Mouse (Mus musculus): ENCODE measurements around the gene Hist1h2ae. TPM values are rescaled to one million over a fixed set of nuclear protein-coding genes. Genes with fewer than 3 reads are reported as not detected.
"Not testable (repeated sequence)": the region's sequence is repeated elsewhere in the genome, so short reads cannot be mapped to it uniquely, and the experiment has no call there.

Hist1h2ae gene
- total RNA-seq, 2 experiments from 2014 or later = 13.0 to 14.0 TPM

- no peak for DNase-seq (ENCODE audit: low spot score in 2 of 2)
Observed at GRCm38 (mm10) chr13:23584331-23584730, 13.3 kb upstream of the Hist1h2ae start.

GRCm38 (mm10) chr13:23583387-23584068, 12.5 kb upstream of the Hist1h2ae start:
- DNase-seq (ENCODE audit: low spot score in 2 of 2) = no peak

DNA sequence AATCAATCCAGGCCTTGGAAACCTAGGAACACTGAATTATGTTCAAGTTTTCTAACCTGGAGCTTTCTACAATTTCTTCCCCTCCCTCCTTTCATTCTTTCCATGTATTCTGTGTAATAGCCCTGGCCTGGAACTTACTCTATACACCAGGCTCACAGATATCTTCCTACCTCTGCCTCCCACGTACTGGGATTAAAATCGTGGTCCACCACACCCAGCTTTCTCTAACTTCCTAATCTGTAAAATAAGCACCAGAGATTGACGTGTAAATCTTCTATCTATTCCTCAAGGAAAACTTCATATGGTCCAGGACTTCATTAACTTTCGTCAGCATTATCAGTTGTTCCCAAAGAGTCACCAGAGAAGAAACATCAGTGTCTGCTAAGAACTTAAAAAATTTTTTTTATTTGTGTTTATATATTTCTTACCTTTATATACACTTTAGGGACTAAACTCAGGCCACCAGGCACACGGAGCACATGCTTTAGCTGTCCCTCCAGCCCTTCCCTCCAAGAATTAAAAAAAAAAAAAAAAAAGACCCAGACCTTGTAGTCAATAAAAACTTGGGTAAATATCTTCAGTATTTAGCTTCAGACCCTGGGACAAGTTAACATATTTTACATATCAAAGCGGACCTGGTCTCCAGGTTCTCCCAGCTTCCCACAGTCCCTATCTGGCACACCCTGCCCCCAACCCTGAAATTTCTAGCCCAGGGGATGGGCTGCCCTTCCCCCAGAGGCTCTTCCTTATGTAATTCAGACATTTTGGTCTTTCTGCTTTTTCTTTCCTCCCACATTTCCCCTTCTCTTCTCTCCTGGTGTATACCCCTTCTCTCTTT, 11.4 kb upstream of the Hist1h2ae start:
- DNase-seq (ENCODE audit: low spot score in 2 of 2) = no peak

- DNase-seq (ENCODE audit: low spot score in 2 of 2) = peak; percentile 97 to 98
Observed at GRCm38 (mm10) chr13:23581408-23582218, 10.6 kb upstream of the Hist1h2ae start, which contains the start of gene Hist1h4d. Hist1h4d (plus strand) TSS chr13:23581598.

DNA sequence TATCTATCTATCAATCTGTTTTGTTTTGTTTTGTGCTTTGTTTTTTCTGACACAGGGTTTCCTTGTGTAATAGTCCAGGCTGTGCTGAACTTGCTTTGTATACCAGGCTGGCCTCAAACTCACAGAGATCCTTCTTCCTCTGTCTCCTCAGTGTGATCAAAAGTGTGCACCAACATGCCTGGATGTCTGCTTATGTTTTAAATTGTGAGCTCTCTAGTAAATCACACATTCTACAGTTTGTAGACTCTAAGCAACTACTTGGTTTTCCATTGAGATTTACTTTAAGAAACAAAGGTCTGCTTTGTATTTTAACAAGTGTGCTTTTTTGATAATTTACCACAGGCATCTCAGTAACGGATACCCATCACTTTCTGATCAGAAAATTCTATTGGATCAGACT, 6.8 kb upstream of the Hist1h2ae start:
- DNase-seq (ENCODE audit: low spot score in 2 of 2) = no peak

DNA sequence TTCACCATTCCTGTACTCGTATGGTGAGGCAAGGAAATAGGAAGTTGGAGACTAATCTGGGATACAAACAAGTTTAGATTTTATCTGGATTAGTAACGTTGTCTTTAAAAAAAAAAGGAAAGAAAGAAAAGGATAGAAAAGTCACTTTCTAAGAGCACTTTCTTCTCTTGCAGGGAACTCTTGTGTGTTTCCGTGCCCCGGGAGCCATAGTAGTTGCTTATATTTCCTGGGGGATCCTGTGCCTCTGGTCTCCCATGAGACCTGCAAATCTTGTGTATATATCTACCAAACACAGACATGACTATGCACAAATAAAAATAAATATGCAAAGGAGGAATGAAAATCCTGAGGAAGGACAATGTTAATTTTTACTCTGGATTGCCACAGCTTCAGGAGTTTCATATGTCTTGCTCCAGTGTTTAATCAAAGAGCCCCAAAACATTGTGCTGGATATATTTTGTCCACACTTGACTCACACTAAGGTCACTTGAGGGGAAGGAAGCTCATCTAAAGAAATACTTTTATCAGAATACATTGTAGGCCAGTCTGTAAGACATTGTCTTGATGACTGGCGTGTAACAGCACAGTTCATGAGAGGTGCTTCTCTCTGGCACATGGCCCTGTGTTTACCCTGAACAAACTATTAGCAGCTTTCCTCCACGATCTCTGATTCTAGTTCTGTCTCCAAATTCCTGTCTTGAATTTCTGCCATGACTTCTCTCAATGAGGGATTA, 6.1 kb upstream of the Hist1h2ae start:
- DNase-seq (ENCODE audit: low spot score in 2 of 2) = no peak

DNA sequence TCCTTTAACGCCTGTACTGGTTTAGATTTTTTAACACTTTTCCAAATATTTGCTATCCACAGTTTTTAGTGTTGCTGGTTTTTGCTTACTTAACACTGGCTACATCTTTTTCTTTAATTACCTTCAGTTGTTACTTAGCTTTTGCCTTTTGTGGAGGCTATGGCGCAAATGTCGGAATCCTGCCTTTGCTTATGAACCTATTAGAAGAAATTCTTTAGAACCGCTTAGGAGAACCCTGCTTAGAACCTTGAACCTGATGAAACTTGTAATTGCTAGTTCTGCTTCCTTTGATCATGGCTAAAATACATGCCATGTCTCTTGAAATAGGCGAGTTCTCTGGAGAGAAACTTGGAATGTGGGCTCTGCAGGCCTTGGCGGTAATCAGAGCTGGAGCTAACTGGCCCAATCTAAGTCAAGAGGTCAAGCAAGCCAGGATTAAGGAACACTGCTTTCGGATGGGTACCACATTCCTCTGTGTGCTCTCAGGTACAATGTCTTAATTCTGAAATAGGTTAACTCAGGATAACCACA, 5.4 kb upstream of the Hist1h2ae start:
- DNase-seq (ENCODE audit: low spot score in 2 of 2) = no peak

GRCm38 (mm10) chr13:23575864-23576313, 4.9 kb upstream of the Hist1h2ae start:
- not testable (repeated sequence) for DNase-seq (ENCODE audit: low spot score in 2 of 2)

DNA sequence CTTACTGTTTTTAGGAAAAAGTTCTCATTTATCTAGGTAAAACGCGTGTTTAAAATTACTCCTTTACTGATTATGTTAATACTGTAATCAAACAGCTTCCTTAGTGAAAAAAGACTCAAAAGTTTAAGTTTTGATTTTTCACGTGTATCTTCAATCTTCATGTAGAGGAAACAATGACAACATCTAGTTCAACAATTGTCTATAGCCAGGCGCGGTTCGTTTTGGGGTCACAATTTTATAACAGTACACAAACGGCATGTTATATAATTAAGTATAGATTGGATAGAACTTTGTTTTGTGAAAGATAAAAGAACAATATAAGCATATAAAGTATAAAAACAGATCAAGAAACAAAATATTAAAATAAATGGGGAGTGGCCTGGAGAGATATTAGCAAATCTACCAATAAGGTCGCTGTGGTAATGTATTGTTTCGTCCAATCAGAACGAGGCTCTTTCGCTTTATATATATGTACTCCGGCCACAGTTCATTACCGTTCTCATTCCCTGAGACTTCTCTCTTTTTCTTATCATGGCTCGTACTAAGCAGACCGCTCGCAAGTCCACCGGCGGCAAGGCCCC, 4.3 kb upstream of the Hist1h2ae start, which contains the start of gene Hist1h3d:
Hist1h3d (plus strand) TSS at position 493 of the 581 bp plus-strand sequence.
- DNase-seq (ENCODE audit: low spot score in 2 of 2) = peak; percentile 36 to 55

DNA sequence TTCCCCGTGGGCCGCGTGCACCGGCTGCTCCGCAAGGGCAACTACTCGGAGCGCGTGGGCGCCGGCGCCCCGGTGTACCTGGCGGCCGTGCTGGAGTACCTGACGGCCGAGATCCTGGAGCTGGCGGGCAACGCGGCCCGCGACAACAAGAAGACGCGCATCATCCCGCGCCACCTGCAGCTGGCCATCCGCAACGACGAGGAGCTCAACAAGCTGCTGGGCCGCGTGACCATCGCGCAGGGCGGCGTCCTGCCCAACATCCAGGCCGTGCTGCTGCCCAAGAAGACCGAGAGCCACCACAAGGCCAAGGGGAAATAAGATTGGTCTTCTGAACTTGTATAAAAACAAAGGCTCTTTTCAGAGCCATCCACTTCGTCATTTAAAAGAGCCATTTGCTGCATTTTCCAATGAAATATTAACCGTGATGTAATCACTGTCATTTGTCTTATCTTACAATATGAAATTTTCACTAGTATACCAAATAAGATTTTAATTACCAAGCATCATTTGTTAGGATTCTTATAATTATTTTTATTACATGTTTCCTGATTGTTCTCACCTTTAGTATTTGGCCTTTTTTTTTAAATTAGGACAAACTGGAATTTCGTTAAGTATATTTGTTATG, 3.6 kb upstream of the Hist1h2ae start:
- not testable (repeated sequence) for DNase-seq (ENCODE audit: low spot score in 2 of 2)

DNA sequence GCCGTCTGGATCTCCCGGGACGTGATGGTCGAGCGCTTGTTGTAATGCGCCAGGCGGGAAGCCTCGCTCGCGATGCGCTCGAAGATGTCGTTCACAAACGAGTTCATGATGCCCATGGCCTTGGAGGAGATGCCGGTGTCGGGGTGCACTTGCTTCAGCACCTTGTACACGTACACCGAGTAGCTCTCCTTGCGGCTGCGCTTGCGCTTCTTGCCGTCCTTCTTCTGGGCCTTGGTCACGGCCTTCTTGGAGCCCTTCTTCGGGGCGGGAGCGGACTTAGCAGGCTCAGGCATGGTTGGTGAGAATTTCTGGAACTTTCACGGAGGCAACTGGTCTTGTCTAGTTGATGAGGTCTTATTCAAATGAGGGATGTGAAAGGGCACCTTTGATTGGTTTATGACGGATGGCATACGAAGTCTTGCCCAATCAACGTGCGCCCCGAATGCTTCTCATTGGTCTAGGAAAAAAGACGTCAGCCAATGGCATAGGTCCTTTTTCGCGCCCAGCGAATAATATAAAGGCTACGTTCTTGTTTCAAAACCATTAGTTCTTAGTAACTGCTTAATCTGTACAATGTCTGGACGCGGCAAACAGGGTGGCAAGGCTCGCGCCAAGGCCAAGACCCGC, 3.0 kb upstream of the Hist1h2ae start, which contains the start of the genes Hist1h2bf and Hist1h2ad:
Hist1h2bf (minus strand) TSS at position 299 of the 627 bp plus-strand sequence.
Hist1h2ad (plus strand) TSS at position 484 of the 627 bp plus-strand sequence.
- peak; percentile 81 to 86 for DNase-seq (ENCODE audit: low spot score in 2 of 2)

DNA sequence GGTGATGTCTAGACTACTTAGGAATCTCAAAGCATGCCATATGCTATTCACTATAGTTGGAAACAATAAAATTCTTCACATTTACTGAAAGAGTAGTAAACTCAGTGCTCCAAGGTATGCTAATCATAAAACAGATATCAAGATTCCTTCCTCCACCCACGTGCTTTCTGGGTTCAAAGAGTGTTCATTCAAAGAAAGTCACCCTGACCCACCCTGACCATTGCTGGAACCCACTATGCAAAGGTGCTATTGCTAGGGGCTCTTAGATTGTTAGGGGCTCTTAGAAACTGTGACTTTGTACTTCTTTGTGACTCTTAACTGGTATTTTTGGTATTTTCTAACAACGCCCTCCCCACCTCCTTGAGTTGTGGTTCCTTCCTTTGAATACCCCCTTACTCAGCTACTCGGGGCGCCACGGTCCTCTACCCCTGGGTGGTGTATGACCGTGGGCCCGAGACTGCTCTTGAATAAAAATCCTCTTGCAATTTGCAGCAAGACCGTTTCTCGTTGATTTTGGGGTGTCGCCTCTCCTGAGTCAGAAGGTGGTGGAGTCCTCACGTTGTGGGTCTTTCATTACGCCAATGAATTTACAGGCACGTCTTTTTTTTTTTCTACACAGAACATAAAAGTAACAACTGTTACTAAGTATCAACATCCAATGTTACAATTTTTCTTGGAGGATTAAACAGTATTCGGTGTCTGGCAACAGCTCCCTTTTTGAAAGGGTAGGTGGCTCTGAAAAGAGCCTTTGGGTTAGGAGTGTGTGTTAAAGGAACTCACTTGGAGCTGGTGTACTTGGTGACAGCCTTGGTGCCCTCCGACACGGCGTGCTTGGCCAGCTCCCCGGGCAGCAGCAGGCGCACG, 2.2 kb upstream of the Hist1h2ae start:
- not testable (repeated sequence) for DNase-seq (ENCODE audit: low spot score in 2 of 2)

DNA sequence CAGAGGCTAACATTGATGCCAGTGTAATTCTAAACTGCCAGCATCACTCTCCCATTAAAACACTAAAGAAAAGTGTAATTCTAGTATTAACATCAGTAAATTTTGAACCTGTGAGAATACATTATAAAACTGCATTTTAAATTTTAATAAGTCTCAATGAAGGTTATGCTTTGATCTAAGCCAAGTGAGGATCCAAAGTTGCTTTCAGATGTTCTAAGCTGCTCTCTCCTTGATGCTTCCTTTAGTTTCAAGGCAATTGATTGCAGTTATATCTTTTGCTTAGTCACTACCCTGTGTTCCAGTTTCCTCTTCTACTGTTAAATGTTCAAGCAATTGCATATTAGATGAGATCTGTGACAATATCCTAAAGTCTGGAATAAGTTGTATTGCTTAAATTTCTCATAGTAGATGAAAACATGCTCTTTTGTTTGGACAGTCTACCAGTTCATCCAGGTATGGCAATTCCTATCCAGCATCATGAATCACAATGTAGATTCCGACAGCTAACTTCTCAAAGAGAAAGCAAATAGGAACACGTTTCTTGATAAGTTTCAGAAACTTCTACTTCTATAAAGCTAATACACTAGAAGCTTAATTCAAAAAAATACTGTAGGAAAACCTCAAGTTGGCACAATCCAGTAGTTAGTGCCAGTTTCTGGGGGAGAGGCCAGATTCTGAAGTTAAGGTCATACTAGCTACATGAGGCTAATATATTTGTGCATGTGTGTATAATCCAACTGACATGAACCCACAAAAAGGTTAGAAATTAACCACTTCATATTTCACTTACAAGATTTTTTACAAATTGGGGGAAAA, 1.4 kb upstream of the Hist1h2ae start:
- no peak for DNase-seq (ENCODE audit: low spot score in 2 of 2)

DNA sequence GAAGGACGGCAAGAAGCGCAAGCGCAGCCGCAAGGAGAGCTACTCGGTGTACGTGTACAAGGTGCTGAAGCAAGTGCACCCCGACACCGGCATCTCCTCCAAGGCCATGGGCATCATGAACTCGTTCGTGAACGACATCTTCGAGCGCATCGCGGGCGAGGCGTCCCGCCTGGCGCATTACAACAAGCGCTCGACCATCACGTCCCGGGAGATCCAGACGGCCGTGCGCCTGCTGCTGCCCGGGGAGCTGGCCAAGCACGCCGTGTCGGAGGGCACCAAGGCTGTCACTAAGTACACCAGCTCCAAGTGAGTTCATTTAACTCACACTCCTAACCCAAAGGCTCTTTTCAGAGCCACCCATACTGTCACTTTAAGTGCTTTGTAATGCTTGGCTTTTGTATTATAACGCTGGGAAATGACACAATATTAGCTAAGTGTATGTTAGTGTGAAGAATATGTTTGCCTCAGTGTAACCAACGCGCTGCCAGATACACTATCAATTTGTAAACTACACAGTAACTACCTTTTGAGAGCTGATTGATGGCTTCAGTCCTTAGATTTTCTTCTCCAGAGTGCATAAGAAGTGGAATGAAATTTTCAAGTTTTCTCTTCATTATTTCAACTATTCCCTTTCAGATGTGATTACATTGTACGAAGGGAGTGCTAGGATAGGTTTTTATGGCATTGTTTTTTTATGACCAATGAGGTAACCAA, 641 bp upstream of the Hist1h2ae start:
- DNase-seq (ENCODE audit: low spot score in 2 of 2) = not testable (repeated sequence)

DNA sequence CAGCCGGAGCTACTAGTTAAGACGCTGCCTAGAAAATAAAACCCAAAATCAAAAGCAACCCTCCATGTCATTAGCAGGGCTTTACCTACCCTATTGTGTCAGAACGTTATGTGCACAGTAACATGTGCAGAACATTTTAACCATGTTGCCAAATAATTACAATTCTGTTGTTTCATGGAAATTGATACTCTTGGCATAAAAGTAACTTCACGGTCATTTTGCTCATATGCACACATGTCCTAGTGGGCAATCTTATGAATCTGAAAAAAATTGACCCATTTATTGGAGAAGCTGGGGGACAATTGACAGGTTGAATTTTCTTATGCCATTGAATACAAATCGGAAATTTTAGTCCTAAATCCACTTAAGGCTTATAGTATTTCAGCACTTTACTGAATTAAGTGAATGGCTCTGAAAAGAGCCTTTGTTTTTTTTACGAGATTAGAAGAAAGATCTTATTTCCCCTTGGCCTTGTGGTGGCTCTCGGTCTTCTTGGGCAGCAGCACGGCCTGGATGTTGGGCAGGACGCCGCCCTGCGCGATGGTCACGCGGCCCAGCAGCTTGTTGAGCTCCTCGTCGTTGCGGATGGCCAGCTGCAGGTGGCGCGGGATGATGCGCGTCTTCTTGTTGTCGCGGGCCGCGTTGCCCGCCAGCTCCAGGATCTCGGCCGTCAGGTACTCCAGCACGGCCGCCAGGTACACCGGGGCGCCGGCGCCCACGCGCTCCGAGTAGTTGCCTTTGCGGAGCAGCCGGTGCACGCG, 579 bp downstream of the Hist1h2ae start:
- not testable (repeated sequence) for DNase-seq (ENCODE audit: low spot score in 2 of 2)

DNA sequence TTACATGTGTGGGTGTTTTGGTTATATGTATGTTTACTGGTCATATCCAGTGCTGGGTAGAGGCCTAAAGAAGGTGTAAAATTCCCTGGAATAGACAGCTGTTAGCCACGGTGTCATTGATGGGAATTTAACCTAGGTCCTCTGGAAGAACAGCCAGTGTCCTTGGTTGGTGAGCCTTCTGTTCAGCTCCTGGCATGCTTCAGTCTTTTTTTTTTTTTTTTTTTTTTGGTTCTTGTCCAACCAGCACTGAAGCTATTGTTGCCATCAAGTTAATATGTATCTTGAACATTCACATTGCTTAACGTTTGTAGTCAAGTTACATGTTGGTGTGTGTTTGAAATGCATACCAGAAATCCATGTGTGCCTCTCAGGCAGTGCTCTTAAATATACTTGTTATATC, 6.5 kb downstream of the Hist1h2ae start:
- DNase-seq (ENCODE audit: low spot score in 2 of 2) = no peak

Measured in layer of hippocampus, postnatal 10 days (tissue).